Mouse (Mus musculus): Measurements from ENCODE around the gene Rab4a. TPM values are rescaled to one million over a fixed set of nuclear protein-coding genes. Genes with fewer than 3 reads are reported as not detected.
A peak's percentile ranks its signal among the peaks of the same experiment; 100 is the strongest.

Rab4a gene
- polyA plus RNA-seq, 1 experiment from 2014 or later: 34.1 TPM

DNA sequence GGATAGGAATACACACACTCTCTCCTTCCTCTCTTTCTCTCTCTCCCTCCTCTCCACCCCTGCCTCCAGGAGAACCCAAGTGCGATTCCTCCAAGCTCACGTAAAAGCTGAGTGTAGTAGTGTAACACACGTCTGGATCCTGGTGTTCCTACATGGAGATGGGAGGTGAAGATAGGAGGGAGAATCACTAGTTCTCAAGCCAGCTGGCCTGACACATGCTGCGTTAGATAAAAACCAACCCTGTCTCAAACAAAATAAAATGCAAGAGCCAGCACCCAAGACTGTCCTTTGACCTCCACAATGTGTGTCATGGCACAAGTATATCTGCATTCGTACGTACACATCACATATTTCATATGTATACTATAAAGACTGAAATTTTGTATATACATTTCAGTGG lies 15.0 kb downstream of the Rab4a start:
- no peak for ATAC-seq
- no peak for DNase-seq (ENCODE audit: low read depth, low spot score)
- no peaks in the 10 kb centered on the region for H3K27me3 ChIP-seq
- POLR2A ChIA-PET: no interaction called here
- in situ Hi-C loops (cut with MboI; ENCODE audit: low pct_unique_long_range_greater_than_20kb): loop anchor here (25.0 kb wide), 1 partner anchor 542 kb away; no protein-coding TSS in a partner anchor
- no peak for TF ChIP-seq CTCF (IDR thresholded peaks at IDR 0.05)
- CTCF ChIA-PET: no interaction called here

DNA sequence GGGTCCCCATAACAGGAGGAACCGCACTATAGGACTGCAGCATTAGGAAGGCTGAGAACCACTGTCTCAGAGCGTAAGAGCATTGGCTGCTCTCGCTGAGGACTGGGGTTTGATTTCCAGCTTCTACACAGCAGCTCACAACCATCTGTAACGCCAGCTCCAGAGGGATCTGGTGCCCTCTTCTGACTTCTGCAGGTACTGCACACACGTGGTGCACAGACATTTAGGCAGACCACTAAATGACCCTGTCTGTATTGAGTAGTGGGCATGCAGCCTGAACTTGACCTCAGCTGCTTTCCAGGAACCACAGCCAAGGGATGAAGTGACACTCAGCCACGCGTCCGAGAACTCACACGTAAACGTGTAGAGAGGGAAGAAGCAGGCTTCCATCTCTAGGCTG lies 17.3 kb downstream of the Rab4a start:
- ATAC-seq: no peak
- TF ChIP-seq CTCF (IDR thresholded peaks at IDR 0.05): peak; percentile 60
- POLR2A ChIA-PET: no interaction called here
- DNase-seq (ENCODE audit: low read depth, low spot score): no peak
- in situ Hi-C loops (cut with MboI; ENCODE audit: low pct_unique_long_range_greater_than_20kb): loop anchor here (25.0 kb wide), 1 partner anchor 539 kb away; no protein-coding TSS in a partner anchor
- H3K27me3 ChIP-seq: no peaks in the 10 kb centered on the region
- CTCF ChIA-PET: interaction anchor here (1.4 kb wide), 1 partner anchor 13 kb away, joined by 6 read pairs; no protein-coding TSS in a partner anchor

DNA sequence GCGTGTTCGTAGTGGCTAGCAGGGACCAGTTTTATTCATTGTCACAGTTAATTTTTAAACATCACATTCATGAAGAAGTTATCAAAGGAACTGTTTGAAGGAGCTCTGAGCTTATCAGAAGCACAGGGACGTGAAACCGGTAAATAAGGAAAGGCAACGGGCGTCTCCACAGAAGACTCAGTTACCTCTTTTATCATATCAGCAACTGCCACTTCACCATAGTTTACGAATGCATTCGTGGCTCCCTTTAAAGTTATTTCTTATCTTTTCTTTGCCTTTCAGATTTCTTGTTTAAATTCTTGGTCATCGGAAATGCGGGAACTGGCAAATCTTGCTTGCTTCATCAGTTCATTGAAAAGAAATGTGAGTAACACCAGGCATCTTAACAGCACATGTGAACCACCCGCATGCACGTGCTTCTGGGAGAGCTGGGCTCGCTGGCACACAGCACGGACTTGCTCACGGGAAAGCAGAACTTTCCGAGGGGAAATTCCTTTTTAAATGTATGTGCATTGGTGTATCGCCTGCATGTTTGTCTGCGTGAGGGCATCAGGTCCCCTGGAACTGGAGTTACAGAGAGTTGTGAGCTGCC lies 17.8 kb downstream of the Rab4a start:
- ATAC-seq (no peak), DNase-seq (ENCODE audit: low read depth, low spot score) (no peak)
- POLR2A ChIA-PET: no interaction called here
- no peaks in the 10 kb centered on the region for H3K27me3 ChIP-seq
- TF ChIP-seq CTCF (IDR thresholded peaks at IDR 0.05): no peak
- CTCF ChIA-PET: interaction anchor here (1.4 kb wide), 1 partner anchor 12 kb away, joined by 6 read pairs; no protein-coding TSS in a partner anchor
- in situ Hi-C loops (cut with MboI; ENCODE audit: low pct_unique_long_range_greater_than_20kb): loop anchor here (25.0 kb wide), 1 partner anchor 539 kb away; no protein-coding TSS in a partner anchor

DNA sequence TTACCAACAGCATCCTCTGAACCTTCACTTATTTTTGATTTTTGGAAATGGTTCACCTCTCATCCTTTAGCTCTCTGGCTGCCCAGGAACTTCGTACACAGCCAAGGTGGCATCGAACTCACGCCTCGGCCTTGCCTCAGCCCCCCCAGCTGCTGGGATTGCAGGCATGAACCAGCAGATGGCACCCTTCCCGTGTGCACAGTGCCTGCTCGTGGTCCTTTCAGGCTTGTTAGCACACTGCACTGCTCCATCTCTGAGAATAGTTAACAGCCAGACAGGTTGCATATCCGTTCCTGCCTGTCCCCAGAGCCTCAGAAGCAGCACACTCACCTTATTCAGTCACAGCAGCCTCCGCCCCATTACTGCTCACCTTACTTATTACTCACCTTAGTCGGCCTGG lies 20.2 kb downstream of the Rab4a start:
- in situ Hi-C loops (cut with MboI; ENCODE audit: low pct_unique_long_range_greater_than_20kb): no loop called here
- POLR2A ChIA-PET: no interaction called here
- DNase-seq (ENCODE audit: low read depth, low spot score) (no peak), ATAC-seq (no peak)
- H3K27me3 ChIP-seq: no peaks in the 10 kb centered on the region
- CTCF ChIA-PET: no interaction called here
- TF ChIP-seq CTCF (IDR thresholded peaks at IDR 0.05): peak; percentile 56

DNA sequence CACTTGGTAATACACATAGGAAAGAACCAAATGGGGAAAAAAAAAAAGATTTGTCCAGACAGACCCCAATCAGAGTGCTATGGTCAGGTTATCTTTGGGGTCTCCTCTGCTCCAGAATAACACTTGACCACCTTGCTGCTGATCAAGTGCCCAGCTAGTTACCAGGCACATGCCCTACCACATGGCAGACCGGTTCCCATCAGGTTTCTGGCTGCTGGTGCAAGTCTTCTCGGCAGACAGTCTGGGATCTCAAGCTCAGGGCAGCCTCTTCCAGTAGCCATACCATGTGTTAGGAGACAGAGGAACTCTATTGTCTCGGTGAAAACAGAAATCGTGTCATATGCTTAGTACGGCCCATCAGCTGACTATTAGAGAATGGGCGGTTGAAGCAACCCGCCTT lies 21.0 kb downstream of the Rab4a start:
- no peaks in the 10 kb centered on the region for H3K27me3 ChIP-seq
- ATAC-seq (no peak), DNase-seq (ENCODE audit: low read depth, low spot score) (no peak)
- no peak for TF ChIP-seq CTCF (IDR thresholded peaks at IDR 0.05)
- POLR2A ChIA-PET: interaction anchor here (0.7 kb wide), 1 partner anchor 680 kb away, joined by 3 read pairs; no protein-coding TSS in a partner anchor
- in situ Hi-C loops (cut with MboI; ENCODE audit: low pct_unique_long_range_greater_than_20kb): no loop called here
- CTCF ChIA-PET: no interaction called here

DNA sequence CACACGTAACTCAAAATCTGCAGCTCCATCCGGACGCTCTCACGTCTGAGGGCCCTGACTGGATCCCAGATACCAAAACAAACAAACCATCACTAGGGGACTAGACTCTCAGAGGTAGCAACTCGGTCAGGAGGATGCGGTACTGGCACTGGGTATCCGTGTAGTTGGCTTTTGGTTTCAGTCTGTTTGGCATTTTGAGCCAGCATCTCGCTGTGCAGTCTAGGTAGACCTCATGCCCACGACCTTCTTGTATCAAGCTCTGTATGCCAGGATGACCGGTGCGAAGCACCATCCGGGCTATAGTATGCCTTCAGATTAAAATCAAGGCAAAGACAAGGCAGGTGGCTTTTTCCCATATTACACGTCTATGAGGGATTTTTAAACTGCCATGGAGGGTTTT lies 21.7 kb downstream of the Rab4a start:
- in situ Hi-C loops (cut with MboI; ENCODE audit: low pct_unique_long_range_greater_than_20kb): no loop called here
- ChIA-PET POLR2A (interaction anchor here (0.7 kb wide), 1 partner anchor 681 kb away, joined by 3 read pairs; no protein-coding TSS in a partner anchor), CTCF (no interaction called here)
- TF ChIP-seq CTCF (IDR thresholded peaks at IDR 0.05): no peak
- H3K27me3 ChIP-seq: no peaks in the 10 kb centered on the region
- no peak for ATAC-seq
- no peak for DNase-seq (ENCODE audit: low read depth, low spot score)

DNA sequence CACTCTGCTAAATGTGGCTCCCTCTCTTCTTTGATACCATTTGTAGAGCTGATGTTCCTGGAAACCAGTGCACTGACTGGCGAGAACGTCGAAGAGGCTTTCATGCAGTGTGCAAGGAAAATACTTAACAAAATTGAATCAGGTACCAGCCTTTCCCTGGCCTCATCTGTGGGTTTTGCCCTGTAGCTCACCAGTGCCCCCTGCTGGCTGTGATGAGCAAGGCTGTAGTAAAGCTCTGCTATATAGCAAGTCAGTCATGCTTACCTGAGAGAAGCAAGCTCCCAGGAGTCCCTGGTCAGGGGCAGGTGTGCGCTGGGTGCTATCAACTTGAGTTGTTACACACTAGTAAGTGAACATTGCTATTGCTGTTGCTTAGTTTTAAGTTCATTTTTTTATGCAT lies 27.0 kb downstream of the Rab4a start:
- no peak for ATAC-seq
- in situ Hi-C loops (cut with MboI; ENCODE audit: low pct_unique_long_range_greater_than_20kb): no loop called here
- no peaks in the 10 kb centered on the region for H3K27me3 ChIP-seq
- peak; percentile 86 for TF ChIP-seq CTCF (IDR thresholded peaks at IDR 0.05)
- DNase-seq (ENCODE audit: low read depth, low spot score): no peak
- ChIA-PET POLR2A (no interaction called here), CTCF (interaction anchor here (0.8 to 2.0 kb wide), 5 partner anchors 11 to 42 kb away, joined by 3 to 8 read pairs (median 3); no protein-coding TSS in a partner anchor)

DNA sequence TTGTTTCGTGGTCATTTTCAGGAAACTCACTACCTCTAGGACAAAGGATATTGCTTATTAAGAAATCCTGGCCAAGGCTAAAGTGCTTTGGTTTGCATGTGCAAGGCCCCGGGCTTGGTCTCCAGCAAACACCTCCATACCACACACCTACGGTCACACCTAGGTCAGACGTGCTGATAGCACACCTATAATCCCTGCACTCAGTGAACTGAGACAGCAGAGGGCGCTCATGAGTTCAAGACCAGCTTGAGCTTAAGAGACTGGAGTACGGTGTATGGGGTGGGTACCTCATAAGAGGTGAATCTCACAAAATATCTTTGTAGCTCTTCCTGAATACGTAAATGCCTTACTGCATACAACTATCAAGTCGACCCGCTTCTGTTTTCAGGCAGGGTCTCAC lies 29.7 kb downstream of the Rab4a start:
- ATAC-seq: no peak
- ChIA-PET CTCF (interaction anchor here (0.6 to 1.3 kb wide), 5 partner anchors 12 to 46 kb away, joined by 3 to 6 read pairs (median 3); no protein-coding TSS in a partner anchor), POLR2A (interaction anchor here (0.9 kb wide), 1 partner anchor 11 kb away, joined by 4 read pairs; no protein-coding TSS in a partner anchor)
- no peaks in the 10 kb centered on the region for H3K27me3 ChIP-seq
- in situ Hi-C loops (cut with MboI; ENCODE audit: low pct_unique_long_range_greater_than_20kb): no loop called here
- peak; percentile 74 for TF ChIP-seq CTCF (IDR thresholded peaks at IDR 0.05)
- DNase-seq (ENCODE audit: low read depth, low spot score): no peak

DNA sequence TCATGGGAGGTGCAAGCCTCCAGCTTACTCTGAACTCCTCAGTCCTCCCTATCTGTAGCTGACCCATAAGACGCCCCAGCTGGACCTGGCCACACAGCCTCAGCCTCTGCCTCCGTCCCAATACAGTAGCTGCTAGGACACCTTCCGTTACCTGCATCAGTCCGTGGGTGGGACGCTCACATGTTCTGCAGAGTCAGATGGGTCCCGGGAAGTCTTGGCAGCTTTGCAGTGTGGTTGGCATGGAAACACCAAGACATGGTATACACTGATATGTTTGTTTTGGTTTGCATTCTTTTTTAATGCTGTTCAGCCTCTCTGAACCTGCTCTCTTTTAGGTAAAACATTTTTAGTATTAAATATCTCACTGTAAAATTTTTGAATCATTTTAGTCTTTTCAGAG lies 30.6 kb downstream of the Rab4a start:
- POLR2A ChIA-PET: no interaction called here
- CTCF ChIA-PET: interaction anchor here (1.0 to 1.3 kb wide), 2 partner anchors 13 to 32 kb away, joined by 3 to 6 read pairs; no protein-coding TSS in a partner anchor
- ATAC-seq (no peak), DNase-seq (ENCODE audit: low read depth, low spot score) (no peak)
- no peaks in the 10 kb centered on the region for H3K27me3 ChIP-seq
- no peak for TF ChIP-seq CTCF (IDR thresholded peaks at IDR 0.05)
- in situ Hi-C loops (cut with MboI; ENCODE audit: low pct_unique_long_range_greater_than_20kb): no loop called here

DNA sequence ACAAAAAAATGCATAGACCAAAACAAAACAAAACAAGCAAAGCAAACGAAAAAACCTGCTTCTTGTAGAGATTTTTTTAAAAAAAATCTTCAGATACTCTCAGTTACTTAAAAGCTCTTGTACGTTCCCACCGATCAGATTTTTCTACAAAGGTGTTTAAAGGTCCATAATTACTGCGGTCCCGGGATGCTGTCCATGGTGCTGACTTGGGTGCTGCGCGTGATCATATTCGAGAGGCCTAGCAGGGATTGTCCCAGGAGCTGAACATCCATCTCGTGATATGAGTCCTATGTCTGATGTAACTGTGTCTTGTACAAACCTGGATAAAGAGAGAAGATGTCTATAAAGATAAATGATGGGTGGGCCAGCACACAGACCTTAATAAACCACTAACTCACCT lies 32.7 kb downstream of the Rab4a start:
- TF ChIP-seq CTCF (IDR thresholded peaks at IDR 0.05): no peak
- ChIA-PET CTCF (no interaction called here), POLR2A (no interaction called here)
- ATAC-seq (no peak), DNase-seq (ENCODE audit: low read depth, low spot score) (no peak)
- in situ Hi-C loops (cut with MboI; ENCODE audit: low pct_unique_long_range_greater_than_20kb): no loop called here
- no peaks in the 10 kb centered on the region for H3K27me3 ChIP-seq

DNA sequence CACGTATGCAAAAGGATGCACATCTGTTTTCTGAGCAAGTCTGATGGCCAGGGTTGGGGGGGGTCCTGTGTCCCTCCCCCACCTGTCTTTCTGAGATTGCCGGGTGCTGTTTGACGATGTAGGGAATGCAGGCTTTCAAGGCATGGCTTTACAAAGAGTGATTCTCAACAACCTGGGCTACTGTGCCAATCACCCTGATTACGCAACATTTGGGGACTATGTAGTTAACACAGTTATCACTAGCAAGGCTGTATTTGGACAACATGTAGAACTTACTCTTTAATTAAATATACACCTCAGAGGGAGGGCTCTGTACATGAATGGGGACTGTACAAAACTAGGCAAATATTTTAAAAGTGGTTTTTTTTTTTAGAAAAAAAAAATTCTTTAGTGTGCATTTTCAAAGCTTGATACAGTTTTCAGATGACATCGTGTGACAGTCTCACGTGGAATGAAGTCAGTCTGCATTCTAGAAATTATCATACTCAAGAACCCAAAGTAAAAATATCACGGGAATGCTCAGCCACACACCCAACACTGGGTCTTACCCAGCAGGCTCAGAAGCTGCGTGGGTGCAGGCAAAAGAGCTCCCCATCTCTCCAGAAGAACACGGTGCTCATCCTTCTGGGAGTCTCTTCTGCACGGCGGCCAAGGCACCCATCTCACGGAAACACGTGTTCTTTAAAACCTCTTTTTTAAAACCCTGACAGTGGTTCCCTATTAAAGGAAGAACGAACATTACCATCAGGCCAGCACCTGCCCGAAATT lies 35.0 kb downstream of the Rab4a start:
- DNase-seq (ENCODE audit: low read depth, low spot score): no peak
- no peak for ATAC-seq
- TF ChIP-seq CTCF (IDR thresholded peaks at IDR 0.05): no peak
- ChIA-PET POLR2A (no interaction called here), CTCF (no interaction called here)
- H3K27me3 ChIP-seq: no peaks in the 10 kb centered on the region
- in situ Hi-C loops (cut with MboI; ENCODE audit: low pct_unique_long_range_greater_than_20kb): no loop called here

All from Patski (cell line).